Mouse (Mus musculus) neural tube, embryonic 15.5 days (tissue): ENCODE results near the gene Dock10. TPM values are rescaled to one million over a fixed set of nuclear protein-coding genes. Genes with fewer than 3 reads are reported as not detected.

Source experiments
- ATAC-seq: fragments of 200-750 bp; cut with Nextera tagmentation; 2 replicates; pipeline ENCODE4 v1.8.0; 2017; ENCODE audit warnings: mild to moderate bottlenecking, moderate TSS enrichment, moderate library complexity; ENCODE audit not compliant: low FRiP score
- H3K27ac ChIP-seq: fragments of 300-500 bp; sonication (generic); replicated peaks from 2 replicates; pipeline ENCODE4 v1.5.1; 2015; ENCODE audit warnings: mild to moderate bottlenecking, inconsistent platforms
- H3K27me3 ChIP-seq: fragments of 300-500 bp; sonication (generic); replicated peaks from 2 replicates; pipeline ENCODE4 v1.6.1; 2015; ENCODE audit warnings: inconsistent platforms
- H3K36me3 ChIP-seq: fragments of 300-500 bp; sonication (generic); 2 replicates; pipeline ENCODE4 v1.6.1; 2015; ENCODE audit warnings: inconsistent platforms
- H3K4me1 ChIP-seq: fragments of 300-500 bp; sonication (generic); 2 replicates; pipeline ENCODE4 v1.6.1; 2015; ENCODE audit warnings: inconsistent platforms
- H3K4me2 ChIP-seq: fragments of 300-500 bp; sonication (generic); 2 replicates; pipeline ENCODE4 v1.6.1; 2015; ENCODE audit warnings: inconsistent platforms, mild to moderate bottlenecking, moderate library complexity
- H3K4me3 ChIP-seq: fragments of 300-500 bp; sonication (generic); replicated peaks from 2 replicates; pipeline ENCODE4 v1.5.1; 2015; ENCODE audit warnings: mild to moderate bottlenecking, inconsistent platforms
- H3K9ac ChIP-seq: fragments of 300-500 bp; sonication (generic); replicated peaks from 2 replicates; pipeline ENCODE4 v1.6.1; 2015; ENCODE audit warnings: mild to moderate bottlenecking, inconsistent platforms
- H3K9me3 ChIP-seq: fragments of 300-500 bp; sonication (generic); replicated peaks from 2 replicates; pipeline ENCODE4 v1.6.1; 2016; ENCODE audit warnings: inconsistent platforms
- WGBS: fragments of 180-500 bp; shearing (Covaris S2); methylation state at CpG from one replicate; pipeline ENCODE4 v1.1.7; 2015; ENCODE audit warnings: mixed read lengths; 5-methylcytosine and 5-hydroxymethylcytosine counted together
- polyA plus RNA-seq: library from polyadenylated mRNA; unstranded; fragments of >200 nt; fragmentation: Nextera tagmentation; extraction: Ambion mirVana; gene quantifications from 2 replicates; pipeline ENCODE4 v1.2.1, GENCODE M21; 2015

The Dock10 gene
- polyA plus RNA-seq, 1 experiment from 2014 or later: 5.8 TPM

DNA sequence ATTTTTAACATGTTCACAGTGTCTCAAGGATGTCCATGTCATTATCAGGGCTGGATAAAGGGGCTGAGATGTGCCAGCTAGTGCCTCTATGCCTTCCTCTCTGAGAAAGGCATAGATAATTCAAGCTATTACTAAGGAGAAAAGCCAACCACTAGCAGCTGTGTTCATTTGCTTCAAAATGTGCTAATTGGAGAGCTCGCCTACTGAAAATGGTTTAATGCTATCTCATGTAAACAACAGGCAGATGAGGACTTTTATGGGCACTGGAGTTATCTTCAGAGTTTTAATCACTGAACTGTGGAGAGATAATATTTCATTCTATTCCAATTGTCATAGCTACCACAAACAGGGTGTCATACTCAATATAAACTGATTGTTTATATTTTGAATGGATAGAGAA lies 36.3 kb downstream of the Dock10 start:
- ATAC-seq: no peak
- Histone ChIP-seq H3K36me3 (no peaks in the 10 kb centered on the region), H3K9me3 (no peaks in the 10 kb centered on the region), H3K27ac (no peak overlapping the region), H3K4me1 (no peaks in the 10 kb centered on the region), H3K4me3 (no peak overlapping the region), H3K4me2 (no peak overlapping the region), H3K9ac (no peak overlapping the region), H3K27me3 (no peaks in the 10 kb centered on the region)
- 69% methylated on average over 1 of the region's 1 CpGs for WGBS

DNA sequence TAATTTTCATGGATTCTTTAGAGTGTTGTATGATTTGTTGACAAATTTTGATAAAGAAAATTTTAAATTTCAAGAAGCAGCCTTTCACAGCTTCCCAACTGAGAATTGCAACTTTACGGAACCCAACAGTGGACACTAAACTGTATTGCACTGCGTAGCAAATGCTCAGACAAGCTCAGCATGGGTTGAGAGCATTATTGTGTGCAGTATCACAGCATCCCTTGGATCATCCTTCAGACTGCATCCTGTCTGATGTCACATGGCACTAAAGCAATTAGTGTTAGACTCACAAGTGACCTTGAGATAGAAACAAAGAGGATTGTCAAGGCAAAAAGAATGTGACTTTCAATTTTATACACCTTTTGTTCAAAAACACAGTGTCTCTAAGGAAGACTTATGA lies 37.1 kb downstream of the Dock10 start:
- no peak for ATAC-seq

DNA sequence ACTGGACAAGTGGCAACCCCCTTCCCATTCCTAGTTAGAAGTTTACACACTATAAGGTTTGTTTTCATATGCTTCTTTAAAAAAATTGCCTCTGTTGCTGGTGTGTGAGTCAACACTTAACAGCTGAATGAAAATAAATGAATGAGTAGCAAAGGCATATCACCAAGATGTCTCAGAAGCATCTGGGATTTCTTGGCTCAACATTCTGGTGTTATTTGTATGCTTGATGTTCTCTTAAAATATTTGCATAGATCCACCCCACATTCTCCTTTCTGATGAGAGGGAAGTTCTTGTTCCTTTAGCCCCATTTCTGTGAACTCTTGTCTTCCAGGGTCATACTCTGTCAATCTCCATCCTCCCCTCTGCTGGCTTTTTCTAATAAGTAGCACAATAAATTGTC lies 38.2 kb downstream of the Dock10 start:
- Histone ChIP-seq H3K36me3 (no peaks in the 10 kb centered on the region), H3K4me1 (no peaks in the 10 kb centered on the region), H3K9ac (no peak overlapping the region), H3K4me2 (no peak overlapping the region), H3K4me3 (no peak overlapping the region), H3K27me3 (no peaks in the 10 kb centered on the region), H3K27ac (no peak overlapping the region), H3K9me3 (no peaks in the 10 kb centered on the region)
- no peak for ATAC-seq

More for the DNA sequence above, 37.1 kb downstream of the Dock10 start:
- no peaks in the 10 kb centered on the region for H3K4me1 ChIP-seq
- H3K4me2 ChIP-seq: no peak overlapping the region
- H3K27me3 ChIP-seq: no peaks in the 10 kb centered on the region
- 72% methylated on average over 2 of the region's 2 CpGs for WGBS
- H3K27ac ChIP-seq: no peak overlapping the region
- H3K9me3 ChIP-seq: no peaks in the 10 kb centered on the region
- no peak overlapping the region for H3K9ac ChIP-seq
- no peak overlapping the region for H3K4me3 ChIP-seq
- H3K36me3 ChIP-seq: no peaks in the 10 kb centered on the region

DNA sequence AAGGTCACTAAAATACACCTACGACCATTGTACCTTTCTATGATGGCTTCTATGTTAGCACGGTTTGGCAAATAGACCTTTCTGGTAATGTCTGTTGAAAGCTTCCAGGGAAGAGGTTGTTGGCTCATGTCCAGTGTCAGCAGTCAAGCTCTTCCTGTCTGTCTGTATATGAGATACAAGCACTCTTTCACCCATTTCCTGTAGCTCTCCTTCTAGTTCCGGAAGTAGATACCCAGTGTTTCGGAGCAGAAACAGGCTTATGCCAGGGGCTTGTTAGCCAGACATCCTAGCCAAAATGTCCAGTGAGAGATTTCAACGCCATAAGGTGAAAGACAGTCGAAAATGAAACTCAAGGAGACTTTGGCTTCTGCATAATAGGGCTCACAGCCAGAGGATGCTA lies 38.9 kb downstream of the Dock10 start:
- no peak overlapping the region for H3K27ac ChIP-seq
- 90% methylated on average over 6 of the region's 6 CpGs for WGBS
- H3K27me3 ChIP-seq: no peaks in the 10 kb centered on the region
- H3K36me3 ChIP-seq: no peaks in the 10 kb centered on the region
- no peak overlapping the region for H3K4me2 ChIP-seq
- no peaks in the 10 kb centered on the region for H3K4me1 ChIP-seq
- no peak overlapping the region for H3K9ac ChIP-seq
- H3K9me3 ChIP-seq: no peaks in the 10 kb centered on the region
- no peak overlapping the region for H3K4me3 ChIP-seq
- no peak for ATAC-seq

DNA sequence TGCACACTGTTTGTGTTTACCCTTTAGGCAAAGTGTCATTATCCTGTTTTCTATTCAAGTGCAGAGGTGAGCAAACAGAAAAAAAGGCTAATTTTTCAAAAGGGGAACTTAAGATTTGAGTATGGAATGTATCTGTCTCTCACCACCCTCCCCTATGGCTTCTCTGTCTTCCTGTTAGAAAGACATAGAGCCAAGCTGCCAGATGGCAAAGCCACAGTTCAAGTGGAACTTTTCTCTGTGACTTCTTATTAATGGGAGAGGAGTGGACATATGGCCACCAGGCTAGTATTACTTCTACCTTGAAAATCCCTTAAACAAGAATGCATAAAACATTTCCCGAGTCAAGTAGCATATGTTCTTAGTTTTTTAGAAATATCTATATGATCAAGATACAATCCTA lies 39.7 kb downstream of the Dock10 start:
- 98% methylated on average over 1 of the region's 1 CpGs for WGBS
- Histone ChIP-seq H3K9me3 (no peaks in the 10 kb centered on the region), H3K27ac (no peak overlapping the region), H3K4me2 (no peak overlapping the region), H3K36me3 (no peaks in the 10 kb centered on the region), H3K9ac (no peak overlapping the region), H3K4me3 (no peak overlapping the region), H3K4me1 (no peaks in the 10 kb centered on the region), H3K27me3 (no peaks in the 10 kb centered on the region)
- no peak for ATAC-seq

DNA sequence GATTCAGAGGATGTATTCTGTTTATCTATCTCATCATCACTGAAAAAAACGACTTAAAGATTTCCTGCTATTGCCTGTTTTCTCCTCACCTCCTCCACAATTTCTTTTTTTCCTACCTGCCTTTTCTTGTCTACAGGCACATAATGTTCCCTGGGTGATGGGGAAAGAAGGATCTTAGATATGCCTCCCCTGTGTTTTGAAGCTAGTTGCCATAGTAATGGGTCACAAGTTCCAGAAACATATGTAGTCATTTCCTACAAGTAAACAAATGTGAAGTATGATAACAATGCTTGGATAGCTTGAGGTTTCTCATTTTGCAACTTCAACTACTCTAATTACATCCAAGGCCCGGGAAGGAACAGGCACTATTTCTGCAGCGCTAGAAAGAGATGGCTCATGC lies 42.4 kb downstream of the Dock10 start:
- Histone ChIP-seq H3K9ac (no peak overlapping the region), H3K4me3 (no peak overlapping the region), H3K9me3 (no peaks in the 10 kb centered on the region), H3K36me3 (no peaks in the 10 kb centered on the region), H3K27ac (no peak overlapping the region), H3K27me3 (no peaks in the 10 kb centered on the region), H3K4me1 (0 out of 2 replicates have a peak, but pooled peaks cover 3% of the 10 kb centered on the region), H3K4me2 (no peak overlapping the region)
- ATAC-seq: no peak
- 79% methylated on average over 3 of the region's 3 CpGs for WGBS

DNA sequence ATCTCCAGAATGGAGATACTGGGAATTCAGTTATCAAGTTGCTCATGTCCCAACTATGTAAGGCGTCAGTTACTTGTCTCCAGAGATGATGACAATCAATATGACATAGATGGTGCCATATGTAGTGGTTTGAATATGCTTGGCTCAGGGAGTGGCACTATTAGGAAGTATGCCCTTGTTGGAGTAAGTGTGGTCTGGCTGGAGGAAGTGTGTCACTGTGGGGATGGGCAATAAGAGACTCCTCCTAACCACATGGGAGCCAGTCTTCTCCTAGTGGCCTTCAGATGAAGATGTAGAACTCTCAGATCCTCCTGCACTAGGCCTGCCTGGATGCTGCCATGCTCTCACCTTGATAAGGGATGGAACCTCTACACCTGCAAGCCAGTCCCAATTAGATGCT lies 44.4 kb downstream of the Dock10 start:
- Histone ChIP-seq H3K27ac (no peak overlapping the region), H3K9ac (no peak overlapping the region), H3K36me3 (no peaks in the 10 kb centered on the region), H3K27me3 (no peaks in the 10 kb centered on the region), H3K4me1 (peaks cover 7% of the 10 kb centered on the region; the same call in 1 of the 2 replicates), H3K4me3 (no peak overlapping the region), H3K9me3 (no peaks in the 10 kb centered on the region), H3K4me2 (no peak overlapping the region)
- WGBS: 100% methylated on average over 1 of the region's 1 CpGs
- ATAC-seq: no peak

DNA sequence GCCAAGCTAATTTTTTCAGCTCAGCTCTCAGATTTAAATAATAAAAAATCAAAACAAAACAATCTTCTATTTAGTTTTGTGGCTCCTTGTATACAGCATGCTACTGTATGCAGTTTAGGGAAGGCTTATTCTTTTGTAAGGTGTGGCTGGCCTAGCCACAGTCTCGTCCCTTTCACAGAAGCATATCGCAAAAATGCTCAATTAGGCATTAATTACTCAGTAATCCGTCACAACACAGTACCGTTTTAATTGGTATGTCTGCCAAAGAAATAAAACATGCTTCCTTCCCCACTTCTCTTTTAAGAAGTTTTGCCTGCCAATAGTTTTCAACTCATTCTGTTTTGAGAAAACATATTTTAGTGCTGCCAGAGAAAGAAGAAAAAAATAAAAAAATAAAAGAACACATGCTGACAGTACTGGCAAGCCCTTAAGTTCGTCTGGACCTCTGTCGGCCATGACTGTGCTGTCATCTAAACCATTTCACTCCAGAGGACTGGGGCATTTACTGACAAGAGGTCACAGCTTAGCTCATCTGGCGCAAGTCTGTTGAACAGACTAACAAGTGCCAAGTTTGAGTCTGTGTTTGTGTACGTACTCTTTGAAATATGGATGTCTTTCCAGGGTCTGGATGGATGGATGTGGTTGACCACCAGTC lies 47.6 kb downstream of the Dock10 start:
- Histone ChIP-seq H3K4me2 (no peak overlapping the region), H3K27ac (no peak overlapping the region), H3K27me3 (no peaks in the 10 kb centered on the region), H3K36me3 (no peaks in the 10 kb centered on the region), H3K9me3 (no peaks in the 10 kb centered on the region), H3K9ac (no peak overlapping the region), H3K4me3 (no peak overlapping the region), H3K4me1 (peaks cover 7% of the 10 kb centered on the region; the same call in 1 of the 2 replicates)
- WGBS: 56% methylated on average over 8 of the region's 8 CpGs
- no peak for ATAC-seq

DNA sequence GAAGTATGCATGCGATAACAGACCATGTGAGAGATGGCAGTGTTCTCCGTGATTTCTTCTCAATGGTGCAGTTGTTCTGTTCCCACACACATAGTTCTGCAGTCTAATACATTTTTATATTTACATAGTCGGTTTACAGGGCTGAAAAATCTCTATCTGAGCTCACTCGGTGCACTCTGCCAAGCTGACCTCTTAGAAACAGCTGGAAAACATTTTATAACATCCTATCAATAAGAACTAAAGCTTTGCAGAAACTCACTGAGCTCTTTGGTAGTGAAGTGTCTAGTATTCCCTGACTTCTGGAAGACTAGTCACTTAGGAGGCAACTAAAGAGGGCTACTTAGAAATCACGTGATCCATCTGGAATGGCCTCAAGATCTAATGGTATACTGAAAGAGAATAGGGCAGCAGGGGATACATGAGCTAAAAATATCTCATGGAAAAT lies 48.2 kb downstream of the Dock10 start:
- ATAC-seq: no peak
- Histone ChIP-seq H3K27ac (peak overlapping the region; percentile 18; the same call in 1 of the 2 replicates), H3K4me3 (no peak overlapping the region), H3K4me2 (no peak overlapping the region), H3K9ac (no peak overlapping the region), H3K4me1 (peaks cover 7% of the 10 kb centered on the region; the same call in 1 of the 2 replicates), H3K27me3 (no peaks in the 10 kb centered on the region), H3K36me3 (no peaks in the 10 kb centered on the region), H3K9me3 (no peaks in the 10 kb centered on the region)
- WGBS: 72% methylated on average over 5 of the region's 5 CpGs

DNA sequence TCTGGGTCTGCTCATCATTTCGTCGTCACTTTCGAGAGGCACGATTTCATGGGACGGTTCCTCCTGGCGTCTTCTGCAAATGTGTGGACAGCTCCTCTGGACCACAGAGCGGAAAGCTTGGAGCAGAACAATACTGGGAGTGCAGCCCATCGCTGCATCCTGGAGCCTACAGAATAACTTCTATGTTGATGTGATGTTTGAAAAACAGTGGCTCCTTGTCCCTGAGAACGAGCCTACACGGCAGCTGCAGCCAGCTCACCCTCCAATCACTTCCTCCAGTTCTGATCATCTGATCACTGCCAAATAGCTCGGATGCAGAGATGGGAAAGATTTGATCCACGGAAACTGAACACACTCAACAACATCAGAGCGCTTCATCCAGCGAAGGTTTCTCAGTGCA lies 49.0 kb downstream of the Dock10 start:
- Histone ChIP-seq H3K9me3 (no peaks in the 10 kb centered on the region), H3K36me3 (no peaks in the 10 kb centered on the region), H3K4me1 (peaks cover 7% of the 10 kb centered on the region; the same call in 1 of the 2 replicates), H3K4me3 (no peak overlapping the region), H3K9ac (no peak overlapping the region), H3K27ac (no peak overlapping the region), H3K4me2 (peak overlapping the region; percentile 1; the same call in 1 of the 2 replicates), H3K27me3 (no peaks in the 10 kb centered on the region)
- WGBS: 75% methylated on average over 14 of the region's 14 CpGs
- no peak for ATAC-seq

DNA sequence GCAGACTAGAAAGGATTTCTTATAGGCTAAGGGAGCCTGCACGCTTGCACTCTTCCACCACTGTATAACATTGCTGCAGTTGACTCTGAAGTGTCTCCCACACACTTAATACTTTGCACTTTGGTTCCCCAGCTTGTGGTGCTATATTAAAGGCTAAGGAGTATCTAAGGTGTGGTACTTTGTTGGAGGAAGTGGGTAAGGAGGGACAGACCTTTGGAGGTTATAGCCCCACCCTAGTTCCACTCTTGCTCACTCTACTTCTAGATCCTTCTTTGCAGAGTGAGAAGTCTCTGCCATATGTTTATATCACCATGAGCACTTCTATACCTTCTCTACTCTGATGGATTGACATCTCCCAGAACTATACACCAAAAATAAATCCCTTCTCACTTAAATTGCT lies 55.0 kb downstream of the Dock10 start:
- no peak overlapping the region for H3K9ac ChIP-seq
- H3K4me3 ChIP-seq: no peak overlapping the region
- H3K27ac ChIP-seq: no peak overlapping the region
- H3K27me3 ChIP-seq: no peaks in the 10 kb centered on the region
- no peaks in the 10 kb centered on the region for H3K36me3 ChIP-seq
- H3K4me1 ChIP-seq: no peaks in the 10 kb centered on the region
- H3K9me3 ChIP-seq: no peaks in the 10 kb centered on the region
- no peak overlapping the region for H3K4me2 ChIP-seq
- no peak for ATAC-seq
- 92% methylated on average over 1 of the region's 1 CpGs for WGBS

DNA sequence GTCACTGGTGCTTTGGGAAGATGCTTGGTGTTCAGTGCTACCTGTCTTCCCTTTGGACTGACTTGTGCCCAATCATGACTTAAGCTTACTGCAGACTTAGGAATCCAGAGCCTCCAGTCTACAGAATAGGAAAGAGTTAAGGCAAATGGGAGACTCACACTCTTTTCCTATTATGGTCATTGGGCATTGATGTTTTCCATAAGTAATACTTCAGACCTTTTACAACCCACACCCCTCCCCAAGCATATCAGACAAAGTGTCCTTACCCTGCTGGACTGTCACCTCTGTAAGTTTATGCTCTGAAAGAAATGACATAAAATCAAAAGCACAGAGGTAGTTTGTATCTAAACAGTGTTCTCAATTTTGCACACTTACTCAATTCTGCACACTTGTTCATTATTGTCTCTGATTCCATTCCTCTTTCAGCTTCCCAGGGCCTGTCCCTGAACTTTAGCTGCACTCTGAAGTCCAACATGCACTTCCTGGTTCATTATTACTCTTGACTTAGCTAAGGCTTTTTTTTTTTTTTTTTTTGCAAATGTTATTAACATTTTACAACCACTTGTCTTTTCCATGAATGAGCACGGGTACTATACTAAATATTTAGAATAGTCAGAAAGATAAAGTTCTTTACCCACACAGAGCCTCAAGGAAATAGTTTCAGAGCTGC lies 82.2 kb downstream of the Dock10 start:
- 45% methylated on average over 1 of the region's 1 CpGs for WGBS
- no peak overlapping the region for H3K9ac ChIP-seq
- no peaks in the 10 kb centered on the region for H3K9me3 ChIP-seq
- H3K27ac ChIP-seq: no peak overlapping the region
- no peak overlapping the region for H3K4me2 ChIP-seq
- H3K36me3 ChIP-seq: no peaks in the 10 kb centered on the region
- no peak overlapping the region for H3K4me3 ChIP-seq
- no peaks in the 10 kb centered on the region for H3K27me3 ChIP-seq
- no peak for ATAC-seq
- no peaks in the 10 kb centered on the region for H3K4me1 ChIP-seq
